17 mouse cellular contexts compared by ENCODE assay signal in the genomic region with DNA sequence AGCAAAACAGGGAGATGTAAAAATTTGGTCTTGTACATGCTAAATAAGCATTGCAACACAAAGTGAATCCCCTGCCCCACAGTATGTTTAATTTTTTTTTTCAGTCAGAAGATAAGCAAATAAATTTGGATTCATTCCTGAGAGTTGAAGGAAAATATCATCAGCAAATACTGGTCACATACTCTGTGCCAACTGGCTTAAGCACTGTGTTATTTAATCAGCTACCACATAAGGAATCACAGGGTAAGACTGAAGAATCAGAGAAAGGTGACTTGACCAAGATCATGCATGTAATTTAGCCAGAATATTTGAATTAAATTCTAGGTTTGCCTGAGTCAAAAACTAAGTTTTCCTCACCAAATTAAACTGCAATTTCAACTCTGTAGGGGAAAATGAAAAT.
"Had no signal": no experiment of that assay in that cellular context is flagged by ENCODE, and none has a peak within 500 bp of the region (broad histone marks: within the 10 kb centered on the region; RNA-seq: fewer than 3 reads in every experiment).

No protein-coding gene starts in this region.

- H3K36me3 ChIP-seq: neural tube, embryonic 12.5 days; neural tube, embryonic 13.5 days; neural tube, embryonic 15.5 days; stomach, embryonic 15.5 days had no signal

- H3K9me3 ChIP-seq: neural tube, embryonic 12.5 days; neural tube, embryonic 13.5 days; neural tube, embryonic 15.5 days; stomach, embryonic 15.5 days had no signal

- DNase-seq: retina, postnatal 1 day; right cerebral cortex, adult 18-20 months; right cerebral cortex, postnatal 14 days; right cerebral cortex, postnatal 25 days; right cerebral cortex, postnatal 4 days; spleen, adult 18-20 months; thymus, adult 18-20 months; thymus, adult 2 months; thymus, postnatal 14 days; thymus, postnatal 25 days; thymus, postnatal 36 days; thymus, postnatal 4 days had no signal

- H3K4me1 ChIP-seq: neural tube, embryonic 12.5 days; neural tube, embryonic 13.5 days; neural tube, embryonic 15.5 days; stomach, embryonic 15.5 days had no signal

- H3K27ac ChIP-seq: neural tube, embryonic 12.5 days; neural tube, embryonic 13.5 days; neural tube, embryonic 15.5 days; stomach, embryonic 15.5 days; stomach, postnatal 0 days had no signal

- H3K27me3 ChIP-seq: neural tube, embryonic 12.5 days; neural tube, embryonic 13.5 days; neural tube, embryonic 15.5 days; stomach, embryonic 15.5 days had no signal

- H3K4me3 ChIP-seq: neural tube, embryonic 12.5 days; neural tube, embryonic 13.5 days; neural tube, embryonic 15.5 days; stomach, embryonic 15.5 days had no signal
